ENCODE assay signal across 11 mouse cellular contexts in genomic region chr17:5596490-5596889, GRCm38 (mm10).
DNase-seq lines count a peak whose midpoint lies in the region; ATAC-seq lines count a peak whose summit lies in the region.
"Had no signal": no experiment of that assay in that cellular context is flagged by ENCODE, and none has a peak within 500 bp of the region (broad histone marks: within the 10 kb centered on the region; RNA-seq: fewer than 3 reads in every experiment).

No protein-coding gene starts in this region.

- H3K4me3 ChIP-seq in heart, embryonic 10.5 days = no peak overlapping the region
- H3K4me3 ChIP-seq in heart, embryonic 16.5 days (ENCODE audit: low read length) = no peak overlapping the region
- H3K4me3 ChIP-seq: intestine, embryonic 15.5 days; limb, embryonic 15.5 days had no signal

- peak; percentile 35 for ATAC-seq in granulocyte monocyte progenitor cell, adult 5-6 weeks (replicated peaks; ENCODE audit: poor library complexity, severe bottlenecking)
- ATAC-seq in heart, embryonic 16.5 days (replicated peaks; ENCODE audit: extremely low read depth, insufficient read depth, low FRiP score) = peak; percentile 66
- ATAC-seq in CD4-positive, CD25-positive, alpha-beta regulatory T cell, adult 4 months = no peak
- ATAC-seq: forebrain, postnatal 0 days; intestine, embryonic 15.5 days had no signal

- no peaks in the 10 kb centered on the region for H3K36me3 ChIP-seq in heart, embryonic 10.5 days
- H3K36me3 ChIP-seq in heart, embryonic 16.5 days (ENCODE audit: control insufficient read depth, insufficient read depth) = no peaks in the 10 kb centered on the region
- H3K36me3 ChIP-seq: intestine, embryonic 15.5 days; limb, embryonic 15.5 days had no signal

- H3K4me2 ChIP-seq in heart, embryonic 16.5 days (ENCODE audit: low read depth, low read length) = no peak overlapping the region
- H3K4me2 ChIP-seq: intestine, embryonic 15.5 days; limb, embryonic 15.5 days had no signal

- H3K27ac ChIP-seq in heart, embryonic 10.5 days = peak overlapping the region; percentile 0; the same call in 1 of the 2 replicates
- no peak overlapping the region; the same call in 1 of the 2 replicates for H3K27ac ChIP-seq in heart, embryonic 16.5 days (ENCODE audit: low read length)
- H3K27ac ChIP-seq: intestine, embryonic 15.5 days; limb, embryonic 15.5 days had no signal

- 22% methylated on average over 3 of the region's 3 CpGs for WGBS in heart, embryonic 10.5 days
- WGBS in heart, embryonic 16.5 days = 20% methylated on average over 3 of the region's 3 CpGs

- no peak for DNase-seq in heart, embryonic 10.5 days (ENCODE audit: low spot score)
- no peak for DNase-seq in heart, postnatal 10 days
- DNase-seq in kidney, postnatal 25 days = peak; percentile 48 to 76
- no peak for DNase-seq in layer of hippocampus, postnatal 10 days (ENCODE audit: low spot score in 2 of 2)
- DNase-seq: forebrain, postnatal 0 days; spleen, adult 18-20 months had no signal

- H3K9me3 ChIP-seq in heart, embryonic 10.5 days = no peaks in the 10 kb centered on the region
- no peaks in the 10 kb centered on the region for H3K9me3 ChIP-seq in heart, embryonic 16.5 days (replicated peaks; ENCODE audit: control insufficient read depth, low read length)
- H3K9me3 ChIP-seq: intestine, embryonic 15.5 days; limb, embryonic 15.5 days had no signal

- no peak overlapping the region for H3K9ac ChIP-seq in heart, embryonic 16.5 days (ENCODE audit: low read length)
- H3K9ac ChIP-seq: forebrain, postnatal 0 days; intestine, embryonic 15.5 days; limb, embryonic 15.5 days had no signal

- no peaks in the 10 kb centered on the region for H3K27me3 ChIP-seq in heart, embryonic 10.5 days (ENCODE audit: insufficient read depth, poor library complexity, severe bottlenecking)
- no peaks in the 10 kb centered on the region for H3K27me3 ChIP-seq in heart, embryonic 16.5 days (ENCODE audit: control insufficient read depth, insufficient read depth, low read length)
- H3K27me3 ChIP-seq: intestine, embryonic 15.5 days; limb, embryonic 15.5 days had no signal

- H3K4me1 ChIP-seq in heart, embryonic 10.5 days = peaks cover 14% of the 10 kb centered on the region
- no peaks in the 10 kb centered on the region for H3K4me1 ChIP-seq in heart, embryonic 16.5 days (ENCODE audit: control insufficient read depth, insufficient read depth, low read length)

- intact Hi-C loops in heart, postnatal 10 days (cut with DNase I) = no loop called here

Comparison
In these comparisons a context has a peak if more than half of its experiments do, and no peak if none do; other contexts are left out.
1. DNase-seq: peak in kidney, postnatal 25 days (2 of 2); none in heart, embryonic 10.5 days (single experiment), heart, postnatal 10 days (0 of 2) and layer of hippocampus, postnatal 10 days (0 of 2).